Mouse (Mus musculus): ENCODE measurements at regions not wholly inside any gene's neighbourhood (a gene's known extent, or its start where the extent isn't known, plus 50 kb on each side); places are given as distances from the start of the nearest gene placed in this dataset.
A peak's percentile ranks its signal among the peaks of the same experiment; 100 is the strongest.
"Not testable (repeated sequence)": the region's sequence is repeated elsewhere in the genome, so short reads cannot be mapped to it uniquely, and the experiment has no call there.

- no peak for DNase-seq
- intact Hi-C loops (cut with DNase I) = no loop called here
These were observed 230.3 kb upstream of the Pld5 start for GRCm38 (mm10) chr1:176505441-176505840.

GRCm38 (mm10) chr1:176504731-176505130 is 229.6 kb upstream of the Pld5 start:
- DNase-seq; intact Hi-C loops (cut with DNase I): not testable (repeated sequence)

DNA sequence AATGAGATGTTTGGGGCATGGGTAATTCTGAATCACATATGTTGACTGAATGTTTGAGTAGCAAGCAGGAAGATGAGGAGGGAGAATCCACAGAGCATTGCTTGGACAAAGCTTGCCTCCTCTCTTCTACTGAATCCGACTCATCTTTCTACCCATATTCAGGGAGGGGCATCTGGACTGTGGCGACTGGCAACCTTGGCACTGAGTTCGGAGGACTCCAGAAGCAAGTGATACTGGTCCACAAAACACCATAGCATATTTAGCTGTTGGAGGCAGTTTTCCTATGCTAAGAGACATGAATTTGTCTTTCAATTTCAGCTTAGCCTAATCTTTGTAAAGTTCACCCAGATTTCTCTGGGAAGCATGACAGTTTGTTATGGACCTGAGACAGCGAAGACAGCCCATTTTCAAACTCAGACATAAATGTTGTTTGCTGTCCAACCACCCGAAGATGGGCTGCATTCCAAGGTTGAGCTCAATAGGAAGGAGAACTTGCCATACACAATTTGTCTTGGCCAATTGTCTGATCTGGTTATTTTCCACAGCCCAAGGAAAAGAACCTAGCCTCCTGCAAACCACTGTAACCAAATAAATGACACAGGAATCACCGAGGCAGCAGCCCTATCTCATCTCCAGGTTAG is 224.0 kb upstream of the Pld5 start:
- intact Hi-C loops (cut with DNase I) = no loop called here
- DNase-seq = no peak

DNA sequence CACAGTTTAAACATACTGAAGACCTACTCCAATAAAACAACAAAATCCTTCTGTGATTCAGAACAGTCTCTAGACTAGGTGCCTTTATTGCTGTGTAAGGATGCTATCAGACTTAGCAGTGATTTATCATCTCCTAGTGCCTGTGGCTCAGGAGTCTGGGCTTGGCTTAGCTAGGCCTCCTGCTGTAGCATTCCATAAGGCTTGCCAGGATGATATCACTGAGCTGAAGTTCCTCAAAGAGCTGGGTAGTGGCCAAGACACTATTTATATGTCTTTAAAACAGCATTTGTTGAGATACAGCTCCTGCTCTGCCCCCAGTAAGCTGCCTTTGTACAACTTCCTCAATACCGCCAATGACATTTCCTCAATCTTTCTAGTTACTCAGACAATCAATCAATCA is 193.4 kb upstream of the Pld5 start:
- no peak for DNase-seq
- intact Hi-C loops (cut with DNase I) = no loop called here

GRCm38 (mm10) chr1:176462125-176462524 is 187.0 kb upstream of the Pld5 start:
- intact Hi-C loops (cut with DNase I) = no loop called here
- no peak for DNase-seq

DNA sequence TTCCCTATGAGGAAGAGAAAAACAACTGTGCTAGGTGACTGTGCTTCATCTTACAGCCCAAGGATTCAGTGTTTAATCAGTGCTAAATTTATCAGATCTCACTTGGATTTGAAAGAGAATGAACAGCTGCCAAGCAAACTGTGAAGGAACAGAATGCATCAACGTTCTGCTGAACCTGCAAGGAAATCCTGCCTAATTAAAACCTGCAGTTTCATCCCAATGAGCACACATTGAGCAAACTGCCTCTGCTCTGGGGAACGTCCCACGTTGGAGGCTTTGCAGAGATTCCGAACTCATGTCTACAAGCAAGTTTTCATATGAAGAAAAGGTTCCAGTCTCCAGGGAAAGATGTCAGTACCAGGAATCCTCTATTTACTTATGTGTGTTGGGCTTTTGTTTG is 171.6 kb upstream of the Pld5 start:
- DNase-seq = no peak
- intact Hi-C loops (cut with DNase I) = no loop called here

- intact Hi-C loops (cut with DNase I) = no loop called here
These were observed 168.6 kb upstream of the Pld5 start for GRCm38 (mm10) chr1:176443712-176444111.

GRCm38 (mm10) chr1:176440254-176440653 is 165.1 kb upstream of the Pld5 start:
- intact Hi-C loops (cut with DNase I) = no loop called here
- DNase-seq = no peak

More at GRCm38 (mm10) chr1:176443712-176444111, 168.6 kb upstream of the Pld5 start:
- no peak for DNase-seq

DNA sequence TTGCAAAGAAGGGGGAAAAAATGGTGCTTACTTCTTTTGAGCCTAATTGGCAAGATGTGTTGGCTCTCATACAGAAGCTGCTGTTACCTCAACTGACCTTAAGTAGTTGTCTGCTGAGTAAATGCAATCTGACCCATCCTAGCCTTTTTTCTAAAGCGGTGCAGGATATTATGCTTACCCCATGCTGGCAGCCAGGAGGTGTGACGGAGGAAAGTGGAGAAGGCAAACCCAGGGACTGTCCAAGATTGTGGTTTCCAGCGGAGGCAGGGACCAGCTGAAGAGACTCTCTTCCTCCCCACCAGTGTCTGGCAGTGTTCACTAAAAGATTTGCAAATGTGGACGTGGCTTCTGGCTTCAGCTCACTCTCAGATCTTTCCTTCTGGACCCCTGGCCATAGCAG is 152.7 kb upstream of the Pld5 start:
- intact Hi-C loops (cut with DNase I) = loop anchor here (10.0 kb wide), 1 partner anchor 203 kb away; no protein-coding TSS in a partner anchor
- peak; percentile 25 to 42 for DNase-seq

DNA sequence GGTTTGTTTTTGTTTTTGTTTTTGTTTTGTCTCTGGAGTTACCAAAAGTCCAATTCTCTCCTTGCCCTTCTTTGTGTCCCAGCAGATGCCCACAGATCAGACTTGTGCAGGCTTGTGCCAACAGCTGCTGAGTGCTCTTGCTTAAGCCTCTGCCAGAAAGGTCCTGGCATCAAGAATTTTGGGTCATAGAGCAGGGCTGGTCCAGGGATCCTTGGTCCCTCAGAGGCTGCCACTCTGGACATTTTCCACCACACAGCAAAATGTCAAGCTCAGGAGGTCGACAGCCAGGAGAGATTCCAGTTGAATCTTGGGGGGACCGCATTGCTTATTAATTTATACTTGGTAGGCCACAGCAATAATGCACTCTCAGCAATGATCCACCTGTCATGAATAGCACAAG is 151.9 kb upstream of the Pld5 start:
- intact Hi-C loops (cut with DNase I) = loop anchor here (10.0 kb wide), 1 partner anchor 202 kb away; no protein-coding TSS in a partner anchor
- peak in 1 of 2 experiments; percentile 21 for DNase-seq

- no peak for DNase-seq
- intact Hi-C loops (cut with DNase I) = no loop called here
These were observed 142.1 kb upstream of the Pld5 start for GRCm38 (mm10) chr1:176417251-176417650.

GRCm38 (mm10) chr1:176404128-176404527 is 129.0 kb upstream of the Pld5 start:
- intact Hi-C loops (cut with DNase I) = no loop called here
- no peak for DNase-seq

- DNase-seq = no peak
- intact Hi-C loops (cut with DNase I) = no loop called here
These were observed 104.5 kb upstream of the Pld5 start for GRCm38 (mm10) chr1:176379645-176380044.

DNA sequence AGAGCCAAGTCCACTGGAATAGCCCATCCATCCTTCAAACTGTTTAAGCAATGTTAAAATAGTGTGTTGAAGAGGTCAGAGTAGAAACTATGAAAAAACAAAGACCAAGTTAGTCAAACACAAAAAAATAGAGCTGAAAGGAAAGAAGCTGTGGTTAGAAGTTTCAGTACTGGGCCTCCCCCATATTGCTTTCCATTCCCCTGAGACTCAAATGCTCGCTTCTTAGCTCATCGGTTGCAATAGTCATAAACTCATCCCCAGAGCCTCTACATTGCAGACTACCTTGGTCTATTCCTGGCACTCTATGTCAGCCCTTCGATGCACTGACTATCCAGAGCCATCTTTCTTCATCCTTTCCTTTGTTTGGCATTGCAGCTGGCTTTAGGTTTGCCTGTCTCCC is 91.8 kb upstream of the Pld5 start:
- no peak for DNase-seq
- intact Hi-C loops (cut with DNase I) = no loop called here

- DNase-seq = no peak
- intact Hi-C loops (cut with DNase I) = no loop called here
These were observed 85.8 kb upstream of the Pld5 start for GRCm38 (mm10) chr1:176360957-176361356.

GRCm38 (mm10) chr1:176359992-176360724 is 85.0 kb upstream of the Pld5 start:
- intact Hi-C loops (cut with DNase I) = no loop called here
- DNase-seq = no peak

DNA sequence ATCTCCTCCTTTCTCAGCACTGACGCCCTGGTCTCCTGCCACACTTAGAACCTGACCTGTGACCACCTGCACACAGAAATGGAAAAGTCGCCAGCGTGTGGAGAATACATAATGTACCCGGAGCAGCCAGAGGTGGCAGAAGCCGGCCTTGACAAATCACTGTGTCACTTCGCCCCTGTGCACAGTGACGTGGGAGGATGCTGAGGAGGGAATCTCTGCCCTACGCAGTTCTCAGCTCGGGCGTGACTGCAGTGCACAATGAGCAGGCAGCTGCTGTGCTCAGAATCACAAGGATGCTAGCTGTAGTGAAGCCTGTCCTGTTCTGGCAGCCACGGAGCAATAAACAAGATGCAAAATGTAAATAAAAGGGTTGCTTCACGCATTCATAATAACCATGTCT is 80.2 kb upstream of the Pld5 start:
- no peak for DNase-seq
- intact Hi-C loops (cut with DNase I) = no loop called here

DNA sequence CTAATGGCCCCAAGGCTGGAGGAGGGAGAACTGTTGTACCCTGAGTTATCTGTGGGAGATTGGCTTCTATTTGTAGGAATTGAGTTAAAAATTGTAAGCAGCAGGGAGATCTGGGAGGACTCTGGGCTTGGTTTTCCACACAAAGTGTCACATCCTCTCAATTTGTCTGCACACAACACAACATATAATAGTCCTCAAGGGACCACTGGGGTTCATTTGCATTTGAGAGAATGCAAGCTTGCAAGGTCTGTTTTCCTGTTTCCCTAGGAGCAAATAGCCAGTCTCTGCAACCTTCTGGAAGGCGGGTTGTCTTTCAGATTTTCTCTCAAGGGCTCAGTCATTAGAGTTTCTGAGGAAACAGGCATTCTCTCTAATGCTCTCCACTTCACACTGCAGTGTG is 79.8 kb upstream of the Pld5 start:
- DNase-seq = no peak
- intact Hi-C loops (cut with DNase I) = no loop called here

DNA sequence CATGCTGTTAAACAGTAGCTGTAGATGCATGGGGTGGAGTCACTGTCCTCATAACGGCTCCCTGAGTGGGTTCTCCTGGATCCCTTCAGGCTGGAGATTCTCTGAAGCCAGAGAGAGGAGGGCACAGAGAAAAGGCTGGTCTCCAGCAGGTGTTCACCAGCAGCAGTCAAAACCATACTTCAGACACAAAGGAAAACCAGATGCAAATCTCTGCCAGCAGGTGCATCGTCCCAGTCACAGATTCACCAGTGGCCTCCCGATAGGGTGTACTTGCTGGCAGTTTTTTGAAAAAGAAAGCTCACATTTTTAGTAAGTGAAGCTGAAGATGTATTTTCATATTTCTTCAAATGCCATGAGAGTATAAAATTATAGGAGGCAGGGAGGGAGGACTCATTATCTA is 77.6 kb upstream of the Pld5 start:
- no peak for DNase-seq
- intact Hi-C loops (cut with DNase I) = no loop called here

- intact Hi-C loops (cut with DNase I) = no loop called here
- DNase-seq = no peak
These were observed 74.9 kb upstream of the Pld5 start for GRCm38 (mm10) chr1:176349909-176350495.

- no peak for DNase-seq
- intact Hi-C loops (cut with DNase I) = no loop called here
These were observed 73.0 kb upstream of the Pld5 start for GRCm38 (mm10) chr1:176348129-176348528.

DNA sequence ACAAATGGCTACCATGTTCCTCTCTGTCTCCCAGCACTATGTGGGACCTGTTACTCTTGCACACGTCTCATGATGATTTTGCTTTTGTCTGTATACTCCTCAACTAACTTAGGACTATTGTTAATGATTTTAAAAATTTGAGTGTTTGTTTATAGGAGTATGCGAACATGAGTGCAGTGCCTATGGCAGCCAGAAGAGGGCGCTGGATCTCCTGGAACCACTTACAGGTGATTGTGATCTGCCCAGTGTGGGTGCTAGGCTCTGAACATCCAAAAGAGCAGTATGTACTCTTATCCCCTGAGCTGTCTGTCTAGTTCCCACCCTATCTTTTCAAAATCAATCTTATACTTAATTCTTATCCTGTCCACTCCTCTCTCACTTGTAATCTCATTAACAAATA is 56.2 kb upstream of the Pld5 start:
- intact Hi-C loops (cut with DNase I) = no loop called here
- DNase-seq = no peak

Measured in gastrocnemius, postnatal 36 days (tissue).